Mouse (Mus musculus) hindlimb bud, embryonic 11.5 days (tissue): ENCODE results near the gene Slc22a8.

Experiments
- DNase-seq: peaks from one replicate; pipeline ENCODE4 v3.0.0-alpha.2; 2012; ENCODE audit warnings: low read depth, low spot score; ENCODE audit errors: extremely low spot score

Gene Slc22a8

GRCm38 (mm10) chr19:8597269-8597668 is 6.2 kb downstream of the Slc22a8 start:
- no peak for DNase-seq

- no peak for DNase-seq
Measured at GRCm38 (mm10) chr19:8599229-8599628, 8.2 kb downstream of the Slc22a8 start.

- no peak for DNase-seq
Measured at GRCm38 (mm10) chr19:8601922-8602321, 10.9 kb downstream of the Slc22a8 start.

GRCm38 (mm10) chr19:8602914-8603313 is 11.9 kb downstream of the Slc22a8 start:
- no peak for DNase-seq

- DNase-seq, result no peak
Measured at GRCm38 (mm10) chr19:8604536-8605240, 13.6 kb downstream of the Slc22a8 start.

- DNase-seq, result no peak
Measured at GRCm38 (mm10) chr19:8605241-8605558, 14.1 kb downstream of the Slc22a8 start.

GRCm38 (mm10) chr19:8611358-8612123 is 20.5 kb downstream of the Slc22a8 start:
- no peak for DNase-seq

- no peak for DNase-seq
Measured at GRCm38 (mm10) chr19:8613111-8613510, 22.1 kb downstream of the Slc22a8 start.

GRCm38 (mm10) chr19:8614343-8614742 is 23.3 kb downstream of the Slc22a8 start:
- no peak for DNase-seq

GRCm38 (mm10) chr19:8616314-8616713 is 25.3 kb downstream of the Slc22a8 start:
- no peak for DNase-seq

- no peak for DNase-seq
Measured at GRCm38 (mm10) chr19:8617904-8618303, 26.9 kb downstream of the Slc22a8 start, which contains the start of gene Slc22a6. Gene Slc22a6, plus strand, starts transcription at chr19:8618039.

- no peak for DNase-seq
Measured at GRCm38 (mm10) chr19:8621098-8621497, 30.0 kb downstream of the Slc22a8 start.

GRCm38 (mm10) chr19:8630249-8630648 is 39.2 kb downstream of the Slc22a8 start:
- no peak for DNase-seq

- no peak for DNase-seq
Measured at GRCm38 (mm10) chr19:8630826-8631225, 39.8 kb downstream of the Slc22a8 start.

- no peak for DNase-seq
Measured at GRCm38 (mm10) chr19:8632029-8632428, 41.0 kb downstream of the Slc22a8 start.

- no peak for DNase-seq
Measured at GRCm38 (mm10) chr19:8642086-8642485, 51.0 kb downstream of the Slc22a8 start.

GRCm38 (mm10) chr19:8646393-8646792 is 55.3 kb downstream of the Slc22a8 start:
- no peak for DNase-seq

- no peak for DNase-seq
Measured at GRCm38 (mm10) chr19:8655833-8656232, 64.8 kb downstream of the Slc22a8 start.

- DNase-seq, result no peak
Measured at GRCm38 (mm10) chr19:8656341-8656740, 65.3 kb downstream of the Slc22a8 start.
